Mouse (Mus musculus) bone marrow macrophage, adult 2 months (primary cell): Measurements from ENCODE around the gene Odf4. TPM values are rescaled to one million over a fixed set of nuclear protein-coding genes. Genes with fewer than 3 reads are reported as not detected.
"Not testable (repeated sequence)": the region's sequence is repeated elsewhere in the genome, so short reads cannot be mapped to it uniquely, and the experiment has no call there.

Experiments
- H3K27ac ChIP-seq: 2 replicates; pipeline ENCODE4 v1.5.1; 2012; ENCODE audit warnings: low read depth, low read length; ENCODE audit not compliant: insufficient read depth
- H3K4me1 ChIP-seq: 2 replicates; pipeline ENCODE4 v1.6.1; 2012; ENCODE audit warnings: low read length; ENCODE audit not compliant: control insufficient read depth, insufficient read depth
- H3K4me3 ChIP-seq: 2 replicates; pipeline ENCODE4 v1.5.1; 2012; ENCODE audit warnings: mild to moderate bottlenecking, low read length, moderate library complexity; ENCODE audit not compliant: insufficient read depth
- CTCF ChIP-seq: IDR thresholded peaks from 2 replicates; pipeline ENCODE4 v1.5.1; 2012; ENCODE audit warnings: low read depth, mild to moderate bottlenecking, low read length, moderate library complexity
- POLR2A ChIP-seq: IDR thresholded peaks from 2 replicates; pipeline ENCODE4 v1.6.1; 2012; ENCODE audit warnings: mild to moderate bottlenecking, low read depth, low read length, borderline replicate concordance
- polyA plus RNA-seq: library from polyadenylated mRNA; stranded (reverse); fragments of >200 nt; gene quantifications from 2 replicates; pipeline ENCODE4 v1.2.4, GENCODE M21; 2012; ENCODE audit not compliant: missing spikeins, insufficient read depth, insufficient read length

Odf4 gene
- not detected in 2 replicates for polyA plus RNA-seq

GRCm38 (mm10) chr11:68926981-68927380 is at the start of gene Odf4:
TSS of gene Odf4 (minus strand) at chr11:68927081.
- no peak for TF ChIP-seq POLR2A
- no peak for TF ChIP-seq CTCF
- Histone ChIP-seq H3K27ac (no peak within 1 kb of the TSS), H3K4me1 (0 out of 2 replicates have a peak, but pooled peaks cover 3% of the 10 kb centered on the region), H3K4me3 (no peak within 1 kb of the TSS)

GRCm38 (mm10) chr11:68975601-68976000 is 48.7 kb upstream of the Odf4 start:
- TF ChIP-seq CTCF: no peak
- no peak for TF ChIP-seq POLR2A
- H3K27ac ChIP-seq: no peak overlapping the region
- no peak overlapping the region for H3K4me3 ChIP-seq

DNA sequence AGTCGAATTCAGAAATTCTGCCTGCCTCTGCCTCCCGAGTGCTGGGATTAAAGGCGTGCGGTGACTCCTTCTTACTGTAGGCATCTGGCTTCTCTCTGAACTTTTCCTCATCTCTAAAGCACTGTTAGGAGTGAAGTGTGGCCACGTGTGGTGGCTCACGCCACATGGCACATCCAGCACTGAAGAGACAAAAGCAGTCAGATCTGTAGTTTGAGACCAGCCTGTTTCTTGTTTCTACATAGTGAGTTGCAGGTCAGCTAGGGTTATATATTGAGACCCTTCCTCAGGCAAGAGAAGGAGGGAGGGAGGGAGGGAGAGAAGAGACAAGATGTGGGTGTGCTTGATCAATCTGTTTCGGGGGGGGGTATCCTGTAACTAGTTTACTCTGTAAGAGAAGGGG is 48.2 kb upstream of the Odf4 start, which contains the start of gene Rangrf:
Gene Rangrf, minus strand, starts transcription at position 101 of the 400 bp plus-strand sequence.
- peaks cover 16% of the 10 kb centered on the region for H3K4me1 ChIP-seq
- H3K27ac ChIP-seq: no peak within 1 kb of the TSS
- no peak within 1 kb of the TSS for H3K4me3 ChIP-seq
- no peak for TF ChIP-seq POLR2A
- TF ChIP-seq CTCF: no peak

More at GRCm38 (mm10) chr11:68975601-68976000, 48.7 kb upstream of the Odf4 start:
- H3K4me1 ChIP-seq: peaks cover 12% of the 10 kb centered on the region

GRCm38 (mm10) chr11:68974059-68974450 is 47.2 kb upstream of the Odf4 start:
- no peak overlapping the region for H3K27ac ChIP-seq
- peaks cover 18% of the 10 kb centered on the region for H3K4me1 ChIP-seq
- peak overlapping the region; percentile 60 for H3K4me3 ChIP-seq
- no peak for TF ChIP-seq CTCF
- no peak for TF ChIP-seq POLR2A

DNA sequence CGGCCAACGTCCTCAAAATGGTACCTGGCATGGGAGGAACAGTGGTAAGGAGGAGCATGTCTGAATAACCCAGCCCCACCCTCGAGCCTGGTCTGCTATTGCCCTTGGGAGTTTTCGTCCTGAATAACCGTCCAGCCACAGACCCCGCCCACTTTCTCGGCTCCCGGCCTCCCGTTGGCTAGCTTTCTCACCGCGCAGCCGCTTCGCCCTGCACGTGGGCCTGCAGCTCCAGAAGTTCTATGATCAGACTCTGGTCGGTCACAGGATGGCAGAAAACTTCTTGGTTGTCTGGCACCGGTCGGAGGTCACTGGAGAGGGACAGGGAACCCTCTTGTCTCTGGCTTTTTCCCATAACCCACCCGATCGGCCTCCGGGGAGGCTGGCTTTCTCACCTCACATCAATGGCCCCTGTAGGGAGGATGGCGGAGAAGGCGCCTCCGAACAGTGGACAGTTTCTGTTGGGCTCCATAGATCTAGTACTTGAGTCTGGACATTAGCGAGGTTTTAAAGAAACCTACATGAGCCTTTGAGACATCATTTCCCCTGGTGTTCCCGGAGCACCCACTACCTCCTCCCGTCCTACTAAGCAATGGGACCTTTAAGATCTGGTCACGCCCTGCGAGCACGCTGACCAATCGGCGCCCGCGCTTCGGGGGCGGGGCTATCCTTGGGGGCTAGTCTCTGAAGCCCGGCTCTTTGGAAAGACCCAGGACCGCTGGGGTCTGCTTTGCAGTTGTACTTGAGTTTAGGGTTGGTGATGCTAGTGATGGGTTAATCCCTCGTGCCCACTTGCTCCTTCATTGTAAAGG is 46.6 kb upstream of the Odf4 start:
- not testable (repeated sequence) for H3K27ac ChIP-seq
- peaks cover 21% of the 10 kb centered on the region for H3K4me1 ChIP-seq

GRCm38 (mm10) chr11:68970232-68970631 is 43.4 kb upstream of the Odf4 start:
- Histone ChIP-seq H3K4me1 (peaks cover 28% of the 10 kb centered on the region), H3K27ac (no peak overlapping the region), H3K4me3 (no peak overlapping the region)
- no peak for TF ChIP-seq POLR2A
- no peak for TF ChIP-seq CTCF

More for the DNA sequence above, 46.6 kb upstream of the Odf4 start:
- peak overlapping the region; percentile 60 for H3K4me3 ChIP-seq

DNA sequence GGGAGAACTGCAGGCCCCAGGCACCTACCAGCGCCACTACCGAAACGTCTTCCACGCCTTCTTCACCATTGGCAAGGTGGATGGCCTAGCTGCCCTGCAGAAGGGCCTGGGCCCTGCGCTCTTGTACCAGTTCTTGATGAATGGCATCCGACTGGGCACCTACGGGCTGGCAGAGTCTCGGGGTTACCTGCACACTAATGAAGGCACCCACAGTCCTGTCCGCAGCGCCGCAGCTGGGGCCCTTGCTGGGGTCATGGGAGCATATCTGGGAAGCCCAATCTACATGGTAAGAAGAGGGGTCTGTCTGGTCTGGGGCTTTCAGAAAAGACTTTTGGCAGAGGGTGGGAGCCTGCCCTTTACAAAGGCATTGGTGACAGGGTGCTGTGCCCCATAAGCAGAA is 41.9 kb upstream of the Odf4 start:
- TF ChIP-seq POLR2A (no peak), CTCF (no peak)
- no peak overlapping the region for H3K27ac ChIP-seq
- H3K4me1 ChIP-seq: peaks cover 25% of the 10 kb centered on the region
- no peak overlapping the region for H3K4me3 ChIP-seq

DNA sequence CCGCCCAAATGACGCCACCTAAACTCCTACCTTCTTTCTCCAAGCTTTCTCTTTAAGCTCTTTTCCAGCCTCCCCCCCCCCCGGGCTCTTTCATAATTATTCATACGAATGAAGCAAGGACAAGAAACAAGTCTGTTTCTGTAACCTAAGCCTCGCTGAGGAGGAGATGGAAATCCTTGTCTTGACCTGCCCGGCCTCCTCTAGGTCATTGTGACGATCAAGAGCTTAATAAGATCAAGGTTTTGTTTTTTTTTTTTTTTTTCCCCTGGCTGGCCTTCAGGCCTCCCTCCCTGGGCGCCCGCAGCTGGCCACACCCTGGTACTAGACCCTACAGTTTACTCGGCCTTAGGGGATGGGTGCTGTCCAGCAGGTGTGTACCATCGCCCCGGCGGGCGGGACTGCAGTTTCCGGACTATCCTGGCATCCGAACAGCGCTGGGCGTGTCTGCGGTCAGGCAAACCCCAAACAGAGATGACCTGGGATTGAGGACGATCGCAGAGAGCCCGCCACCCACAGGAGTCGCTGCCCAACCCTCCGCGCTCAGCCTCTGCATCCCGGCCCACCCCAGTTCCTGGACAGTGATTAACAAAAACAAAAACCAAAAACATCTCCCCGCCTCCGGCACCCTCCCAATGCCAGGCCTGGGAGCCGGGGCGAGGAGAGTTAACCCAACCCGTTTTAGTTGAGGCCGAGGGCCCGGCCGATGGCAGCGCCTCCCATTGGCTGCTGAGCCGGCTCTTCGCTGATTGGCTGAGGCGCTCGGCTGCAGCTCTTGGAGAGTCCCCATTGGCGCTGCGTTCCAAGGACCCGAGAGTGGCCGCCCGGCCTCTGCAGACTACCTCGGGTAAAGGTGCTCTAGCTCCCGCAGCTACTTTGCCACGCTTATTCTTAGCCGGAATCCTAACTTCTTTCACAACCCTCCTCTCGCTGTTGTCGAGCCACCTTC is 40.7 kb upstream of the Odf4 start, which contains the start of gene Slc25a35:
Gene Slc25a35, plus strand, starts transcription at position 795 of the 946 bp plus-strand sequence.
- TF ChIP-seq POLR2A: no peak
- TF ChIP-seq CTCF: 0 out of 2 replicates have a peak, but pooled peaks have one; percentile 5
- Histone ChIP-seq H3K4me3 (peak within 1 kb of the TSS; percentile 75), H3K4me1 (peaks cover 22% of the 10 kb centered on the region), H3K27ac (no peak within 1 kb of the TSS)

GRCm38 (mm10) chr11:68966554-68966953 is 39.7 kb upstream of the Odf4 start:
- no peak for TF ChIP-seq CTCF
- no peak for TF ChIP-seq POLR2A
- Histone ChIP-seq H3K27ac (no peak overlapping the region), H3K4me3 (no peak overlapping the region), H3K4me1 (peaks cover 22% of the 10 kb centered on the region)

GRCm38 (mm10) chr11:68965845-68966244 is 39.0 kb upstream of the Odf4 start:
- TF ChIP-seq CTCF (0 out of 2 replicates have a peak, but pooled peaks have one; percentile 19), POLR2A (no peak)
- H3K27ac ChIP-seq: no peak overlapping the region
- H3K4me1 ChIP-seq: peaks cover 18% of the 10 kb centered on the region
- H3K4me3 ChIP-seq: no peak overlapping the region
